Mouse (Mus musculus) liver, embryonic 14.5 days (tissue): ENCODE measurements around the gene Gck. TPM values are rescaled to one million over a fixed set of nuclear protein-coding genes. Genes with fewer than 3 reads are reported as not detected.

Experiments
- ATAC-seq: fragments of 200-750 bp; cut with Nextera tagmentation; 2 replicates; pipeline ENCODE4 v1.8.0; 2017; ENCODE audit warnings: moderate number of reproducible peaks, mild to moderate bottlenecking, moderate library complexity; ENCODE audit not compliant: insufficient read depth
- DNase-seq, 3 experiments: peaks; one replicate each; pipeline ENCODE4 v3.0.0-alpha.2; 2012 to 2013; ENCODE audit warnings: low read depth in 3 of 3, low spot score in 3 of 3
- H3K27ac ChIP-seq: fragments of 300-500 bp; sonication (generic); 2 replicates; pipeline ENCODE4 v1.5.1; 2014; ENCODE audit warnings: moderate library complexity, mild to moderate bottlenecking, control low read depth, inconsistent platforms
- H3K27me3 ChIP-seq: fragments of 300-500 bp; sonication (generic); 2 replicates; pipeline ENCODE4 v1.6.1; 2014; ENCODE audit warnings: mild to moderate bottlenecking, low read length, moderate library complexity; ENCODE audit not compliant: control insufficient read depth, insufficient read depth
- H3K36me3 ChIP-seq: fragments of 300-500 bp; sonication (generic); replicated peaks from 2 replicates; pipeline ENCODE4 v1.6.1; 2014; ENCODE audit warnings: low read depth; ENCODE audit not compliant: control insufficient read depth, insufficient read depth
- H3K4me1 ChIP-seq, 2 experiments: fragments of 200-500 bp in 1 of 2; fragments of 300-500 bp in 1 of 2; sonication (generic) in 1 of 2; replicated peaks; 2 replicates each; pipeline ENCODE4 v1.6.1; 2012 to 2014; ENCODE audit warnings: antibody characterized with exemption in 1 of 2, inconsistent platforms in 1 of 2, low read length in 1 of 2; ENCODE audit not compliant: control insufficient read depth in 2 of 2, insufficient read depth in 2 of 2
- H3K4me2 ChIP-seq: fragments of 300-500 bp; sonication (generic); 2 replicates; pipeline ENCODE4 v1.6.1; 2014; ENCODE audit warnings: low read depth, mild to moderate bottlenecking, control low read depth, moderate library complexity
- H3K4me3 ChIP-seq, 2 experiments: fragments of 200-500 bp in 1 of 2; fragments of 300-500 bp in 1 of 2; sonication (generic) in 1 of 2; 2 replicates each; pipeline ENCODE4 v1.5.1; 2012 to 2014; ENCODE audit warnings: low read depth in 2 of 2, low read length in 2 of 2, mild to moderate bottlenecking in 2 of 2, control low read depth in 1 of 2, inconsistent platforms in 1 of 2, moderate library complexity in 1 of 2; ENCODE audit not compliant: insufficient read depth in 1 of 2
- H3K9ac ChIP-seq: fragments of 300-500 bp; sonication (generic); replicated peaks from 2 replicates; pipeline ENCODE4 v1.6.1; 2014; ENCODE audit warnings: mild to moderate bottlenecking, control low read depth, moderate library complexity
- H3K9me3 ChIP-seq: fragments of 300-500 bp; sonication (generic); 2 replicates; pipeline ENCODE4 v1.6.1; 2016; ENCODE audit warnings: low read length, mixed read lengths; ENCODE audit not compliant: control insufficient read depth
- CTCF ChIP-seq: IDR thresholded peaks from 2 replicates; pipeline ENCODE4 v1.5.1; 2016; ENCODE audit warnings: antibody characterized with exemption, low read depth, control low read depth
- EP300 ChIP-seq: IDR thresholded peaks from 2 replicates; pipeline ENCODE4 v1.6.1; 2016; ENCODE audit warnings: antibody characterized with exemption, low read depth
- WGBS: fragments of 180-500 bp; shearing (Covaris S2); extraction: QIAGEN DNeasy Blood & Tissue Kit; methylation state at CpG from one replicate; pipeline ENCODE4 v1.1.7; 2014; ENCODE audit not compliant: insufficient replicate concordance; 5-methylcytosine and 5-hydroxymethylcytosine counted together
- polyA plus RNA-seq, 2 experiments: library from polyadenylated mRNA; depleted of rRNA in 1 of 2; stranded (reverse) in 1 of 2; unstranded in 1 of 2; fragments of >200 nt; fragmentation: Nextera tagmentation in 1 of 2; extraction: Ambion mirVana in 1 of 2; gene quantifications; 2 replicates each; pipeline versions ENCODE4 v1.2.1 to v1.2.3; 2012 to 2014

Gene Gck
- polyA plus RNA-seq (2012; rRNA removed), result 0.04 and 0.15 TPM in 2 replicates
- 0.08 and 0.20 TPM in 2 replicates for polyA plus RNA-seq (2014; fragmentation: Nextera tagmentation; extraction: Ambion mirVana)

DNA sequence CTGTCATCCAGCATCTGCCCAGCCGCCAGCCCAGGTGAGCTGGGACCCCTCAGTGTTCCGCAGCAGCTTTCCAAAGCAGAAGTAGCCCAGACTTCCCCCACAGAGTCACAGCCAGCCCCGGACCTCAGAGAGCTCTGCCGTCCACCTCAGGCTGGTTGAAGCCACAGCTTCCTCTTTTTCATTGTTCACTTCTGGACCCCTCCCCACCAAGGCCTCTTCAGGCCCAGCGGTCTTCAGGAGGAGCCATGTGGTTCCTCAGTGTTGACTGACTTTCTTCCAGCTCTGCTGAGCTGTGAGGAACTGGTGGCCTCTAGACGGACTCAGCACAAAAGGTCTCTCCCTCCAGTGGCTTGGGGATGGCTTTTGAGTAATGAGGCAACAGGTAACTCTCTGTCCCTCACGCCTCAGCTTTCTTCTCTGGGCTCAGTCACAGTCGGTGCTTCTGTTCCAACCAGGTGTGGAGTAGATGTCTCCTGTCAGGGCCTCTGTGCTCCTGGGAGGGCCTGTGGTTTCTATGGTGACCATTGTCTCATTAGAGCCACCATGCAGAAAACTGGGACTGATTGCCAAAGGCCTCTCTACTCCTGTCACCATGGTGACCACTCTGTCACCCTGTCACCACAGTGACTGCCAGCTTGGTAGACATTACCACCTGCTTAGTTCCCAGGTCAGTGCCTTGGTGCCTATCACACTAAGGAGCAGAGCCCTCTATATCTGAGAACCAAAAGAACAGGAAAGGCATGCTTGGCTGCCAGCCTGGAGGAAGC is at the start of gene Gck:
Gene Gck, minus strand, starts transcription at position 496 of the 767 bp plus-strand sequence.
- Histone ChIP-seq H3K4me3 (no peak within 1 kb of the TSS), H3K27ac (no peak within 1 kb of the TSS), H3K27me3 (no peaks in the 10 kb centered on the region), H3K4me1 (peaks cover under 1 to 3% of the 10 kb centered on the region in 2 experiments; a peak in 1 of 4 replicates), H3K9me3 (no peaks in the 10 kb centered on the region), H3K9ac (no peak within 1 kb of the TSS), H3K4me2 (no peak within 1 kb of the TSS), H3K36me3 (no peaks in the 10 kb centered on the region)
- WGBS, result 15% methylated on average over 8 of the region's 8 CpGs
- TF ChIP-seq EP300, result no peak
- TF ChIP-seq CTCF, result no peak
- DNase-seq (no peak), ATAC-seq (peak; percentile 21; the same call in 1 of the 2 replicates)

DNA sequence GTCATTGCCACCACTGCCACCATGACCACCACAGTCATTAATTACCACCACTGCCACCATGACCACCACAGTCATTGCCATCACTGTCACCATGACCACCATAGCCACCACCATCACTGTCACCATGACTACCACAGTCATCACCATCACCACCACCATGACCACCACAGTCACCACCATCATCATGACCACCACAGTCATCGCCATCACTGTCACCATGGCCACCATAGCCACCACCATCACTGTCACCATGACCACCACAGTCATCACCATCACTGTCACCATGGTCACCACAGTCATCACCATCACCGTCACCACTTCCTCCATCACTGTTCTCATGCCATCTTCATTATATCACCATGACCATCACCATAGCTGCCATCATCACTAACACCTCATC is 48.6 kb upstream of the Gck start:
- WGBS, result 84% methylated on average over 2 of the region's 2 CpGs
- DNase-seq (no peak), ATAC-seq (no peak)
- H3K36me3 ChIP-seq, result no peaks in the 10 kb centered on the region
- H3K4me1 ChIP-seq, result peaks cover 0 to 8% of the 10 kb centered on the region in 2 experiments; a peak in 2 of 4 replicates
- H3K4me3 ChIP-seq, result no peak overlapping the region
- H3K9ac ChIP-seq, result no peak overlapping the region
- no peaks in the 10 kb centered on the region for H3K27me3 ChIP-seq
- H3K27ac ChIP-seq, result no peak overlapping the region
- TF ChIP-seq EP300 (no peak), CTCF (no peak)
- H3K4me2 ChIP-seq, result no peak overlapping the region
- no peaks in the 10 kb centered on the region for H3K9me3 ChIP-seq

DNA sequence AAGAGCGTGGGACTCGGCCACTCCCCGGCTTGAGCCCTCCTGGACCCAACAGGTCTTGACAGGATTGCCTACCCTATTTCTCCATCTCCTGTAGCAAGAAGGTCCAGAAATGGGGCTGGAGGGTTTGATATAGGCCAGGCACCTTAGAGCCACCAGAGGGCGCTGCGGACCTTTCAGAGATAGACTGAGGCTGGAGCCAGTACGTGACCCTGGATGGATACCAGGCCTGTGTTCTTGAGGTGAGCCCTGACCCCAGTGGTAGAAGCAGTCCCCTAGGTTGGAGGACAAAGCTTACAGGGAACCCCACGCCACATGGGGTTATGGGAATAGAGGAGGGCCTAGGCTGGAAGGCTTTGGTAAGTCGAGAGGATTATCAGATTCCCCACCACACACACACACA is 46.1 kb upstream of the Gck start:
- 10% methylated on average over 8 of the region's 8 CpGs for WGBS
- ATAC-seq (0 out of 2 replicates have a peak, but pooled peaks have one; percentile 40), DNase-seq (peak; percentile 33 to 45 (median 40))
- Histone ChIP-seq H3K9me3 (no peaks in the 10 kb centered on the region), H3K27me3 (no peaks in the 10 kb centered on the region), H3K9ac (no peak overlapping the region), H3K27ac (no peak overlapping the region), H3K4me2 (no peak overlapping the region), H3K4me1 (peaks cover 0 to 8% of the 10 kb centered on the region in 2 experiments; a peak in 2 of 4 replicates), H3K36me3 (no peaks in the 10 kb centered on the region), H3K4me3 (no peak overlapping the region)
- TF ChIP-seq CTCF (peak; percentile 94), EP300 (no peak)

DNA sequence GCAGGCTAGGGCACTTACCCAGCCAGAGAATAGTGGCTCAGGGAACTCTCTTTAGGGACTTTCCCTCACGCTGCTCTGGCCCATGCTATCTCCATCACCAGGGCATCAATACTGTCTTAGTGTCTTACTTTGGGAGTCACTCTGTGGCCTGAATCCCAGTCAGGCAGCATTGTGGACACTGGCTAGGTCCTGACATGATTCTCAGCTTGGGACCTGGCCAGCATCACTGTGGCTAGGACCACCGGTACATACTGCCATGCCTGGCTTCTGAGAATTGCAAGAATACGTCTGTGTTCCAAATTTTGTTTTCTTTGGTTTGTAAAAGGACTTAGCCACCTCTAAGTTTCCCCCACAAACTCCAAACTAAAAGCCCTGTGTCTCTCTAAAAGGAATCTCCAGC is 45.0 kb upstream of the Gck start:
- Histone ChIP-seq H3K27ac (no peak overlapping the region), H3K4me1 (peaks cover 0 to under 1% of the 10 kb centered on the region in 2 experiments; a peak in 1 of 4 replicates), H3K9me3 (no peaks in the 10 kb centered on the region), H3K4me2 (no peak overlapping the region), H3K9ac (no peak overlapping the region), H3K27me3 (no peaks in the 10 kb centered on the region), H3K4me3 (no peak overlapping the region), H3K36me3 (no peaks in the 10 kb centered on the region)
- ATAC-seq (no peak), DNase-seq (no peak)
- TF ChIP-seq EP300 (no peak), CTCF (no peak)
- 64% methylated on average over 3 of the region's 3 CpGs for WGBS

DNA sequence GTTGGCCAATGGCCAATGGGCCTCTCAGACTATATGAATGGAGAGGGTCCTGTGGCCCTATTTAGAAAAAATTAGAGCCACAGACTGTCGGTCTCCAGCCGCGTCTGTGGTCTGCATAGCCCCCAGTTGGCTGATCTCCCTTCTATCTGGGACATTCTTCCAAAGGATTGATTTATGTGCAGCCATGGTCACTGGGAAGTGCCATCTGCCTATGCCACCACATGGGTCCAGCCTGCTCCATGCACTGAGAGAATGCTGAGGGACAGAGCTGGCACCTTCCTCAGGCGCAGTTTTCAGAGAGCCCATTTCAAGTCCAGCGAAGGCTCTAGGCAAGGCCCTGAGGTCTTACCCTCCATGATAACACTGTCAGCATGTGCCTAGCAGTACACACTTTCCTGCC is 44.3 kb upstream of the Gck start:
- no peak for ATAC-seq
- H3K4me3 ChIP-seq, result no peak overlapping the region
- H3K9me3 ChIP-seq, result no peaks in the 10 kb centered on the region
- H3K27ac ChIP-seq, result no peak overlapping the region
- no peaks in the 10 kb centered on the region for H3K27me3 ChIP-seq
- no peak overlapping the region for H3K4me2 ChIP-seq
- no peaks in the 10 kb centered on the region for H3K4me1 ChIP-seq
- no peaks in the 10 kb centered on the region for H3K36me3 ChIP-seq
- TF ChIP-seq EP300 (no peak), CTCF (no peak)
- 81% methylated on average over 5 of the region's 5 CpGs for WGBS
- DNase-seq, result no peak
- H3K9ac ChIP-seq, result no peak overlapping the region
